Mouse (Mus musculus) MEL (cell line): ENCODE measurements around the gene Olfr1426.

Source experiments
- CHD1 ChIP-seq: IDR thresholded peaks from 2 replicates; pipeline ENCODE4 v1.6.1; 2012; ENCODE audit warnings: low read depth, mild to moderate bottlenecking, inconsistent platforms, low read length, improper control_type of control experiment
- MAZ ChIP-seq: IDR thresholded peaks from 2 replicates; pipeline ENCODE4 v1.6.1; 2012; ENCODE audit warnings: low read depth, mild to moderate bottlenecking, inconsistent platforms, low read length, improper control_type of control experiment
- ZKSCAN1 ChIP-seq: IDR thresholded peaks from 2 replicates; pipeline ENCODE4 v1.6.1; 2012; ENCODE audit warnings: low read depth, mild to moderate bottlenecking, inconsistent platforms, low read length, improper control_type of control experiment, moderate library complexity

- no peak for TF ChIP-seq CHD1
- no peak for TF ChIP-seq MAZ
- TF ChIP-seq ZKSCAN1 = no peak
Measured at GRCm38 (mm10) chr19:12103234-12103633, 11.4 kb upstream of the Olfr1426 start, which contains the start of gene Olfr1427.
